Mouse (Mus musculus) liver, adult 2 months (tissue): ENCODE measurements around the gene Adgrl3.

Source experiments
- CTCF ChIP-seq: fragments of 200-500 bp; IDR thresholded peaks from 2 replicates; pipeline ENCODE4 v1.5.1; 2011; ENCODE audit warnings: low read depth, low read length, control low read depth
- POLR2A ChIP-seq: fragments of 200-500 bp; IDR thresholded peaks from 2 replicates; pipeline ENCODE4 v1.6.1; 2011; ENCODE audit warnings: low read length, control low read depth; ENCODE audit not compliant: insufficient read depth; ENCODE audit errors: extremely low read depth

GRCm38 (mm10) chr5:81564294-81564693, 544.4 kb downstream of the Adgrl3 start:
- TF ChIP-seq CTCF (no peak), POLR2A (no peak)
